Mouse (Mus musculus): ENCODE measurements around the gene Gbp8.

- no peak for TF ChIP-seq POLR2A (IDR thresholded peaks at IDR 0.05; ENCODE audit: insufficient read depth, low read depth, low read length)
- TF ChIP-seq CTCF (IDR thresholded peaks at IDR 0.05): peak; percentile 60
Observed at GRCm38 (mm10) chr5:105156582-105156981, 17.2 kb upstream of the Gbp8 start.
